Mouse (Mus musculus): ENCODE results near the gene Gstm4. TPM values are rescaled to one million over a fixed set of nuclear protein-coding genes. Genes with fewer than 3 reads are reported as not detected.

The Gstm4 gene
- polyA plus RNA-seq, 1 experiment from 2014 or later = 16.0 TPM

DNA sequence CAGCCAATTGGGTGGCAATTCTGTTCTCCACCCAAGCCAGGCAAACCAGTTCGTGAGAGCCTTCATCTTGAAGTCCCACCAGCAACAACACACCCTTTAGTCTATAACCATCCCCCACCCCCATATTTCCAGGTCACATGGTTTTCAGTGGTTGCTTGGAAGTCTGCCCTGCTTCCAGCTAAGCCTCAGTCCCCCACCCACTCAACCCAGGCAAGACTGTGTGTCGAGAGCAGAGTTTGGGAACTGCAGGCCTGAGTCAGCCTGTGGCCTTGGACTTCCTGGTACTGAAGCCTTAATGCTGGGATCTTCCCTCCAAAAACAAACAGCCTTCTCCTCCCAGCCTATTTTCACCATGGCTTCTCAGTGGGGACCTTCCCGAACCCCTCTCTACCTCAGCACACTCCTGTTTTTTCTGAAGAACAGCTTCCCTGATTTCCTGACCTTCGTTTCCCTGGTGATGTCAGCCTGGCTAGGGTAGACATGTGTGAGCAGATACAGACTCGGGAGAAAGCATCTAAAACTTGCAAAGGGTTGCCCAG, 44.2 kb upstream of the Gstm4 start:
- H3K4me2 ChIP-seq = no peak overlapping the region
- DNase-seq (no peak), ATAC-seq (ENCODE audit: insufficient read depth) (no peak)
- H3K36me3 ChIP-seq (ENCODE audit: insufficient read depth) = no peaks in the 10 kb centered on the region
- H3K27me3 ChIP-seq (ENCODE audit: insufficient read depth, low read length) = no peaks in the 10 kb centered on the region
- 30% methylated on average over 5 of the region's 5 CpGs for WGBS
- no peak overlapping the region for H3K9ac ChIP-seq
- TF ChIP-seq CTCF (IDR thresholded peaks at IDR 0.05; ENCODE audit: low read depth) = no peak
- H3K9me3 ChIP-seq (ENCODE audit: low read depth, low read length) = no peaks in the 10 kb centered on the region
- H3K4me3 ChIP-seq (ENCODE audit: low read depth, low read length) = no peak overlapping the region
- no peak overlapping the region for H3K27ac ChIP-seq (ENCODE audit: low read depth)
- H3K4me1 ChIP-seq (ENCODE audit: insufficient read depth) = peaks cover 19% of the 10 kb centered on the region

DNA sequence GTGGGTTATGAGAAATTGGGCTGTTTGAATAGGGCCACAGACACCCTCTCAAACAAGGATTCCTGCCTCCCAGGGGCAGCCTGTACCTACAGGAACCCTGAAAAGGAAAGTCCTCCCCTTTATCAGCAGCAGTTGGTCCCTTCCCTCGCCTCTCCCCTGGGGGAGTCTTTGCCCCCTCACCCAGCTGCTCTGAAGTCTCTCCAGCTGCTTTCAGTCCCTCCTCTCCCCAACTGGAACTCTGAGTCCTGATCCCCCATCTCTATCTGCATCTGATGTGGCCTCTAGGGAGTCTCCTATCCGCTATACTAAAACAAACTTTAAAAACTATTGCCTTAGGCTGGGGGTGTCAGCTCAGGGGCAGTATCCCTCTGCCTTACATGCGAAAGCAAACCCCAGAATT, 42.6 kb upstream of the Gstm4 start:
- no peak overlapping the region for H3K9ac ChIP-seq

DNA sequence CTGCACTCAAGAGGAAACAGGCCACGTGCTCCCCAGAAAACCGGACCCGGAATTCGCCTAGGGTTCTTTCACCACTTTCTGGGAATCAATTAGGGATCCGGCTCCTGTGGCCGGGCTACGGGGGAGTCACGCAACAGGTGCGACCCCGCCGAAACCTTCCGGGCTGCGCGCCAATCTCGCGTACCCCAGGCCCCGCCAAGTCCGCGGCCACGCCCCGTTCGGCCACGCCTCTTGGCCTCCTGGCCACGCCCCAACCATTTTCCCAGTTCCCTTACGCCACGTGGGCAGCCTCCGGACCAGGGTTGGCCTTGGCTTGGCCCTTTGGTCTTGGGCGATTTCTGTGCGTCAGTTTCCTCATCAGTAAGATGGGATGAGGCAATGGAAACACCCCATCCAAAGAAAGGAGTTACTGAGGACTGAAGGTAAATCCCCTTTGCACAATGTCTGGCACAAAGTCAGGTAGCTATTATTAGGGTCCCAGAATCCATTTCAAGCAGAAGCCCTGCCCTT, 41.8 kb upstream of the Gstm4 start, which contains the start of gene Ampd2:
Gene Ampd2, minus strand, starts transcription at position 182 of the 510 bp plus-strand sequence.
- Histone ChIP-seq H3K27ac (ENCODE audit: low read depth) (peak within 1 kb of the TSS; percentile 88), H3K4me3 (ENCODE audit: low read depth, low read length) (peak within 1 kb of the TSS; percentile 77), H3K9me3 (ENCODE audit: low read depth, low read length) (no peaks in the 10 kb centered on the region), H3K9ac (peak within 1 kb of the TSS; percentile 77), H3K4me1 (ENCODE audit: insufficient read depth) (peaks cover 35% of the 10 kb centered on the region), H3K36me3 (ENCODE audit: insufficient read depth) (no peaks in the 10 kb centered on the region), H3K4me2 (peak within 1 kb of the TSS; percentile 97), H3K27me3 (ENCODE audit: insufficient read depth, low read length) (no peaks in the 10 kb centered on the region)
- peak; percentile 92 for DNase-seq
- TF ChIP-seq CTCF (IDR thresholded peaks at IDR 0.05; ENCODE audit: low read depth) = no peak
- WGBS = under 1% methylated on average over 29 of the region's 29 CpGs
- peak; percentile 28 for ATAC-seq (ENCODE audit: insufficient read depth)

More for the DNA sequence above, 42.6 kb upstream of the Gstm4 start:
- no peak for TF ChIP-seq CTCF (IDR thresholded peaks at IDR 0.05; ENCODE audit: low read depth)
- Histone ChIP-seq H3K36me3 (ENCODE audit: insufficient read depth) (no peaks in the 10 kb centered on the region), H3K27me3 (ENCODE audit: insufficient read depth, low read length) (no peaks in the 10 kb centered on the region), H3K9me3 (ENCODE audit: low read depth, low read length) (no peaks in the 10 kb centered on the region), H3K4me1 (ENCODE audit: insufficient read depth) (peaks cover 28% of the 10 kb centered on the region), H3K4me3 (ENCODE audit: low read depth, low read length) (peak overlapping the region; percentile 77; the same call in 1 of the 2 replicates), H3K4me2 (peak overlapping the region; percentile 97), H3K27ac (ENCODE audit: low read depth) (0 out of 2 replicates have a peak overlapping the region, but pooled peaks have one; percentile 50)
- 83% methylated on average over 3 of the region's 3 CpGs for WGBS
- no peak for ATAC-seq (ENCODE audit: insufficient read depth)
- no peak for DNase-seq

DNA sequence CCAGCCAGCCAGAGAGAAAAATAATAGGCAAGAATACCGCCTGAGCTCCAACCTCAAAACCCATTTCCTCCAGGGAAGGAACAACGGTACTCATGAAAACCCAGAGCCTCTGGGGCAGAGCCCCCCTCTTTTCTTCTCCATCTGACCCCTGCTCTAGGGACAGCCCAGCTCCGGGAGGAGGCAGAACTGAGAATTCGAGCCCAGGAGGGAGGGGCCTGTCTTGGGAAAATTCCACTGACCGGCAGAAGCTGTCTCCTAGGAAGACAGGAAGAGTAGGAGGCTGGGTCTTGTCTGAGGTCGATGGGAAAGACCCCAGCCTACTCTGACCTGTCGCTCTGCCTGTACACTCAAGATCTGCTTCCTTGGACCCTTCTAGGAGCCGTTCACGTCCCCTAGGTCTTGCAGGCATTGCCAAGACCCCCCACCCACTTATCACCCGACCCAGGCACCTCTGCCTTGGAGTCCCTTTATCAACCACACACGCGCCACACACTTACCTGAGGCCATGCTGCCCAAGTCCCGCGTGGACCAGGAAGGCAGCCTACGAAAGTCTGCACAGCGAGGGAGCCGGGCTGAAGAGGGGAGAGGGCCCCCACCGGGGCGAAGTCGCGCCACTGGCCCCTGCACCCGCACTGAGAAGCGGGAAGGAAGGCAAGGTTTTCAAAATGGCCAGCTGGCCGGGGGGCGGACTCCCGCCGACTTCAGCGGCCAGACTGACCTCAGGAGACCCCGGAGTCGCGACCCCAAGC, 41.2 kb upstream of the Gstm4 start:
- Histone ChIP-seq H3K9ac (peak overlapping the region; percentile 77), H3K4me3 (ENCODE audit: low read depth, low read length) (peak overlapping the region; percentile 77), H3K4me1 (ENCODE audit: insufficient read depth) (peaks cover 35% of the 10 kb centered on the region), H3K9me3 (ENCODE audit: low read depth, low read length) (no peaks in the 10 kb centered on the region), H3K4me2 (peak overlapping the region; percentile 97), H3K27ac (ENCODE audit: low read depth) (peak overlapping the region; percentile 88), H3K36me3 (ENCODE audit: insufficient read depth) (peaks cover 2% of the 10 kb centered on the region; the same call in 1 of the 2 replicates), H3K27me3 (ENCODE audit: insufficient read depth, low read length) (no peaks in the 10 kb centered on the region)
- peak; percentile 90 for DNase-seq
- peak; percentile 88 for ATAC-seq (ENCODE audit: insufficient read depth)
- TF ChIP-seq CTCF (IDR thresholded peaks at IDR 0.05; ENCODE audit: low read depth) = no peak
- WGBS = under 1% methylated on average over 31 of the region's 31 CpGs

DNA sequence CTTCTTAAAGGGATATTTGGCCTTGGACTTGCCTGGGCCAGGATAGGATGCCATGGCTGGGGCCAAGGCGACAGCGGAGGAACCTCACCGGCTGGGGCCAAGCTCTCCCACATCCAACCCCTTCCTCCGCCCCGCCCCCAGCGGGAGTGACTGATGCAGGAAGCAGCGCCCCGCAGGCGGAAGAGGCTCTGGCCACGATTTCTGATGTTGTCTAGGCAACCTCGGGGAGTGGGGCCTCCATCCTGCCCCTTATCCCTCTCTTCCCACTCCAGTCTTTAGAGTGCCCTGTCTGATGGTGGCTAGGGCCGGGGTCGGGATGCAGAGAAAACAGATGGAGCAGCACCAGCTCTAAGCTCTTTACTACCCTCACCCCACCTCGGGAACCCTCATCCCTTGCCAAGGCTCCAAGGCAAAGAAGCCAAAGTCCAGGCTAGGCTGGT, 40.6 kb upstream of the Gstm4 start:
- under 1% methylated on average over 14 of the region's 14 CpGs for WGBS
- H3K4me1 ChIP-seq (ENCODE audit: insufficient read depth) = peaks cover 35% of the 10 kb centered on the region
- H3K9me3 ChIP-seq (ENCODE audit: low read depth, low read length) = no peaks in the 10 kb centered on the region
- peak overlapping the region; percentile 77 for H3K4me3 ChIP-seq (ENCODE audit: low read depth, low read length)
- peak overlapping the region; percentile 97 for H3K4me2 ChIP-seq
- peak overlapping the region; percentile 77 for H3K9ac ChIP-seq
- peak; percentile 34 for TF ChIP-seq CTCF (IDR thresholded peaks at IDR 0.05; ENCODE audit: low read depth)
- peak overlapping the region; percentile 88 for H3K27ac ChIP-seq (ENCODE audit: low read depth)
- no peaks in the 10 kb centered on the region for H3K27me3 ChIP-seq (ENCODE audit: insufficient read depth, low read length)
- peak; percentile 89 for ATAC-seq (ENCODE audit: insufficient read depth)
- peaks cover 8% of the 10 kb centered on the region; the same call in 1 of the 2 replicates for H3K36me3 ChIP-seq (ENCODE audit: insufficient read depth)
- peak; percentile 97 for DNase-seq

DNA sequence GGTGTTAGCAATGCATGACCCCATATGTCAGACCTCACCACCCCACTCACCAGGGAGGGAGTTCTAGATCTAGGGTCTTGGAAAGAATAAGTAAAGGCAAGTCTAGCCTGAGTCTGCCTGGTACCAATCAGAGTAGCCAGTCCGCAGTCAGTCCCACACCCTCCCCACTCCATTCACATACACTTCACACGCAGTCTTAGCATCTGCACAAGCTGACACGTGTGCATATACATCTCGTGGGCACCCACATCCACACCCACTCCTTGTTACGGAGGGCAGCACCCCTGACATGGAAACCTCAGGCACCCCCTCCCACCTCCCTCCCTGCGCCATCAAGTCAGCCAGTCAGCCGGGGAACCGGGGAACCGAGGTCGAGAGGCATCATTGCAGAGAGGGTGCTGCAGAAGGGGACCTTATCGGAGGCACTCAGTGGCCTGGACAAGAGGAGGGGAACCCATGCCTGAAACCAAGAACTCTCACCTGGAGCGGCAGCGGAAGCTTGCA, 40.1 kb upstream of the Gstm4 start:
- H3K4me3 ChIP-seq (ENCODE audit: low read depth, low read length) = peak overlapping the region; percentile 77
- ATAC-seq (ENCODE audit: insufficient read depth) (peak; percentile 18), DNase-seq (no peak)
- H3K27ac ChIP-seq (ENCODE audit: low read depth) = peak overlapping the region; percentile 58; the same call in 1 of the 2 replicates
- peaks cover 12% of the 10 kb centered on the region; the same call in 1 of the 2 replicates for H3K36me3 ChIP-seq (ENCODE audit: insufficient read depth)
- H3K9me3 ChIP-seq (ENCODE audit: low read depth, low read length) = no peaks in the 10 kb centered on the region
- H3K4me2 ChIP-seq = peak overlapping the region; percentile 97
- H3K27me3 ChIP-seq (ENCODE audit: insufficient read depth, low read length) = no peaks in the 10 kb centered on the region
- no peak for TF ChIP-seq CTCF (IDR thresholded peaks at IDR 0.05; ENCODE audit: low read depth)
- H3K4me1 ChIP-seq (ENCODE audit: insufficient read depth) = peaks cover 35% of the 10 kb centered on the region
- H3K9ac ChIP-seq = peak overlapping the region; percentile 77
- 10% methylated on average over 13 of the region's 13 CpGs for WGBS

Data from lung, embryonic 14.5 days (tissue).